In the genomic region with DNA sequence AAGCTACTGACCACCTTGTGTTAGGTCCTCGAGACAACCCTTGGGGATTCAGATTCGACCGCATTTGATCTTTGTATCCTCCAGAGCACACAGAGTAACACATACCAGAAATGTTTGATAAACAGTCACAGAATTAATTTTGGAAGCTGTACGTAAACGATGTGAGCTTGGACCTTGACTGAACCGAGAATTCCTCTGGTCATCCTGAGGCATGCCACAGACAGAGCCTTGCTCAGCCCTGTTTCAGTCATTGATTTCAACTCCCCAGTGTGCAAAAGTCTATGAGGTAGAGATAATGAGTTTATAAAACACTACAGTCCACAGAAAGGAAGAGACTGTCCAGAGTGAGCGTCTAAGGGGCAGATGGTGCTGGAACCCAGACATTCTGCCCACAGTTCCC, we compare ENCODE assay signal across 23 mouse cellular contexts. TPM values are rescaled to one million over a fixed set of nuclear protein-coding genes. Genes with fewer than 3 reads are reported as not detected.
A peak's percentile ranks its signal among the peaks of the same experiment; 100 is the strongest.
DNase-seq lines count a peak whose midpoint lies in the region; ATAC-seq and TF ChIP-seq lines count a peak whose summit lies in the region.
"Had no signal": no experiment of that assay in that cellular context is flagged by ENCODE, and none has a peak within 500 bp of the region (broad histone marks: within the 10 kb centered on the region; RNA-seq: fewer than 3 reads in every experiment).

No protein-coding gene starts in this region.

- no peak for TF ChIP-seq EP300 in stomach, postnatal 0 days (optimal IDR thresholded peaks at IDR 0.05)

- no peak for TF ChIP-seq CTCF in gastrocnemius, adult 2 months (IDR thresholded peaks at IDR 0.05)
- TF ChIP-seq CTCF in stomach, postnatal 0 days (IDR thresholded peaks at IDR 0.05; ENCODE audit: low read depth), result no peak

- peak overlapping the region; percentile 46; the same call in 1 of the 2 replicates for H3K27ac ChIP-seq in gastrocnemius, adult 2 months
- peak overlapping the region; percentile 28; the same call in 1 of the 2 replicates for H3K27ac ChIP-seq in limb, embryonic 13.5 days
- no peak overlapping the region for H3K27ac ChIP-seq in limb, embryonic 10.5 days
- peak overlapping the region; percentile 55; the same call in 1 of the 2 replicates for H3K27ac ChIP-seq in stomach, embryonic 15.5 days
- no peak overlapping the region for H3K27ac ChIP-seq in stomach, postnatal 0 days (replicated peaks)
- H3K27ac ChIP-seq: embryonic facial prominence, embryonic 13.5 days; forebrain, embryonic 15.5 days; hindbrain, embryonic 15.5 days; liver, embryonic 15.5 days; midbrain, embryonic 13.5 days had no signal

- H3K4me3 ChIP-seq in gastrocnemius, adult 2 months, result no peak overlapping the region
- H3K4me3 ChIP-seq in limb, embryonic 13.5 days, result no peak overlapping the region
- H3K4me3 ChIP-seq in limb, embryonic 10.5 days, result no peak overlapping the region
- H3K4me3 ChIP-seq in stomach, embryonic 15.5 days (replicated peaks), result no peak overlapping the region
- H3K4me3 ChIP-seq in stomach, postnatal 0 days (ENCODE audit: low read depth, low read length), result no peak overlapping the region
- H3K4me3 ChIP-seq: embryonic facial prominence, embryonic 13.5 days; forebrain, embryonic 15.5 days; hindbrain, embryonic 15.5 days; liver, embryonic 15.5 days; midbrain, embryonic 13.5 days; myocyte had no signal

- no peaks in the 10 kb centered on the region for H3K27me3 ChIP-seq in limb, embryonic 13.5 days
- no peaks in the 10 kb centered on the region for H3K27me3 ChIP-seq in limb, embryonic 10.5 days (ENCODE audit: low read depth, poor library complexity, severe bottlenecking)
- no peaks in the 10 kb centered on the region for H3K27me3 ChIP-seq in stomach, embryonic 15.5 days (replicated peaks)
- no peaks in the 10 kb centered on the region for H3K27me3 ChIP-seq in stomach, postnatal 0 days (ENCODE audit: control insufficient read depth, insufficient read depth, low read length)
- H3K27me3 ChIP-seq: embryonic facial prominence, embryonic 13.5 days; forebrain, embryonic 15.5 days; hindbrain, embryonic 15.5 days; liver, embryonic 15.5 days; midbrain, embryonic 13.5 days had no signal

- WGBS in limb, embryonic 13.5 days, result 87% methylated on average over 7 of the region's 7 CpGs
- 93% methylated on average over 7 of the region's 7 CpGs for WGBS in limb, embryonic 10.5 days
- 62% methylated on average over 7 of the region's 7 CpGs for WGBS in stomach, embryonic 15.5 days
- 55% methylated on average over 7 of the region's 7 CpGs for WGBS in stomach, postnatal 0 days

- 0 out of 2 replicates have a peak, but pooled peaks cover 3% of the 10 kb centered on the region for H3K36me3 ChIP-seq in limb, embryonic 13.5 days
- H3K36me3 ChIP-seq in limb, embryonic 10.5 days, result no peaks in the 10 kb centered on the region
- no peaks in the 10 kb centered on the region for H3K36me3 ChIP-seq in stomach, embryonic 15.5 days
- H3K36me3 ChIP-seq in stomach, postnatal 0 days (ENCODE audit: control insufficient read depth, insufficient read depth, low read length), result no peaks in the 10 kb centered on the region
- H3K36me3 ChIP-seq: embryonic facial prominence, embryonic 13.5 days; forebrain, embryonic 15.5 days; hindbrain, embryonic 15.5 days; liver, embryonic 15.5 days; midbrain, embryonic 13.5 days had no signal

- no peak overlapping the region for H3K4me2 ChIP-seq in limb, embryonic 13.5 days (replicated peaks)
- no peak overlapping the region for H3K4me2 ChIP-seq in stomach, embryonic 15.5 days
- no peak overlapping the region for H3K4me2 ChIP-seq in stomach, postnatal 0 days (replicated peaks; ENCODE audit: low read depth)
- H3K4me2 ChIP-seq: embryonic facial prominence, embryonic 13.5 days; forebrain, embryonic 15.5 days; hindbrain, embryonic 15.5 days; liver, embryonic 15.5 days; midbrain, embryonic 13.5 days had no signal

- no peak overlapping the region for H3K9ac ChIP-seq in limb, embryonic 13.5 days
- H3K9ac ChIP-seq in stomach, embryonic 15.5 days, result no peak overlapping the region
- H3K9ac ChIP-seq in stomach, postnatal 0 days (ENCODE audit: low read length), result no peak overlapping the region
- H3K9ac ChIP-seq: embryonic facial prominence, embryonic 13.5 days; forebrain, embryonic 15.5 days; hindbrain, embryonic 15.5 days; liver, embryonic 15.5 days; midbrain, embryonic 13.5 days had no signal

- no peak for DNase-seq in gastrocnemius, adult 2 months
- DNase-seq in gastrocnemius, postnatal 14 days, result no peak
- DNase-seq in heart, postnatal 10 days, result peak; percentile 30 to 34
- DNase-seq in heart, postnatal 25 days (ENCODE audit: low spot score), result no peak
- DNase-seq in limb, embryonic 10.5 days (ENCODE audit: low spot score), result no peak
- DNase-seq in stomach, postnatal 0 days (ENCODE audit: low spot score), result no peak
- DNase-seq: adrenal gland, postnatal 14 days; cerebellum, adult 11 months; cerebellum, postnatal 14 days; gastrocnemius, postnatal 36 days; heart, postnatal 36 days; right cerebral cortex, postnatal 14 days; spleen, adult 18-20 months had no signal

- ATAC-seq in limb, embryonic 13.5 days (ENCODE audit: low FRiP score, low read depth), result no peak
- ATAC-seq in stomach, embryonic 15.5 days (ENCODE audit: insufficient read depth, low FRiP score, low read depth), result no peak
- ATAC-seq in stomach, postnatal 0 days (ENCODE audit: low FRiP score, low TSS enrichment), result no peak
- ATAC-seq: activated CD4-positive, CD25-positive, alpha-beta regulatory T cell, adult 4 months; forebrain, embryonic 15.5 days; intestine, postnatal 0 days; midbrain, embryonic 13.5 days had no signal

- H3K4me1 ChIP-seq in limb, embryonic 13.5 days, result peaks cover 46% of the 10 kb centered on the region
- peaks cover 21% of the 10 kb centered on the region for H3K4me1 ChIP-seq in limb, embryonic 10.5 days
- H3K4me1 ChIP-seq in stomach, embryonic 15.5 days, result peaks cover 17% of the 10 kb centered on the region
- H3K4me1 ChIP-seq in stomach, postnatal 0 days (replicated peaks; ENCODE audit: control insufficient read depth, insufficient read depth), result no peaks in the 10 kb centered on the region
- H3K4me1 ChIP-seq: liver, embryonic 15.5 days had no signal

- intact Hi-C loops in gastrocnemius, adult 2 months (cut with DNase I), result no loop called here
- intact Hi-C loops in gastrocnemius, postnatal 14 days (cut with DNase I; ENCODE audit: low total_unique reads), result no loop called here
- intact Hi-C loops in heart, postnatal 10 days (cut with DNase I), result no loop called here
- intact Hi-C loops in heart, postnatal 25 days (cut with DNase I), result no loop called here

- no peaks in the 10 kb centered on the region for H3K9me3 ChIP-seq in limb, embryonic 13.5 days
- no peaks in the 10 kb centered on the region for H3K9me3 ChIP-seq in limb, embryonic 10.5 days (replicated peaks)
- no peaks in the 10 kb centered on the region for H3K9me3 ChIP-seq in stomach, embryonic 15.5 days
- H3K9me3 ChIP-seq in stomach, postnatal 0 days (ENCODE audit: control insufficient read depth, low read length), result no peaks in the 10 kb centered on the region
- H3K9me3 ChIP-seq: embryonic facial prominence, embryonic 13.5 days; forebrain, embryonic 15.5 days; hindbrain, embryonic 15.5 days; liver, embryonic 15.5 days; midbrain, embryonic 13.5 days had no signal

RNA-seq across cellular contexts. Expression of gene Wwc2, which starts 51.5 kb away (rescaled TPM):
- 1 to 10 TPM; 5.0 to 8.3 TPM for total RNA-seq in gastrocnemius, adult 2 months (2021)
- total RNA-seq in gastrocnemius, postnatal 14 days (2021), result 10 to 100 TPM in 1 of 2 experiments, 1 to 10 TPM in 1; 9.9 to 10.3 TPM
- 10 to 100 TPM; 40.2 to 41.5 TPM for total RNA-seq in heart, postnatal 10 days (2021)
- 10 to 100 TPM; 25.0 to 28.2 TPM for total RNA-seq in heart, postnatal 25 days (2021)
- 12.0 and 12.2 TPM in 2 replicates for polyA plus RNA-seq in limb, embryonic 13.5 days (2015; fragmentation: Nextera tagmentation; extraction: Ambion mirVana)
- 9.7 and 11.7 TPM in 2 replicates for polyA plus RNA-seq in limb, embryonic 10.5 days (2016; fragmentation: Nextera tagmentation; extraction: Ambion mirVana)
- 10.4 and 10.5 TPM in 2 replicates for polyA plus RNA-seq in stomach, embryonic 15.5 days (2015; fragmentation: Nextera tagmentation; extraction: Ambion mirVana)
- 5.1 and 5.3 TPM in 2 replicates for polyA plus RNA-seq in stomach, postnatal 0 days (2015; fragmentation: Nextera tagmentation; extraction: Ambion mirVana)

Comparison
In these comparisons a context has a peak if more than half of its experiments do, and no peak if none do; other contexts are left out.
1. DNase-seq: peak in heart, postnatal 10 days (2 of 2); none in gastrocnemius, adult 2 months (single experiment), gastrocnemius, postnatal 14 days (single experiment), heart, postnatal 25 days (single experiment), limb, embryonic 10.5 days (single experiment) and stomach, postnatal 0 days (single experiment).
2. H3K27ac ChIP-seq: peak in gastrocnemius, adult 2 months (single experiment), limb, embryonic 13.5 days (single experiment) and stomach, embryonic 15.5 days (single experiment); none in limb, embryonic 10.5 days (single experiment) and stomach, postnatal 0 days (single experiment).